Mouse (Mus musculus) kidney, postnatal 0 days (tissue): Measurements from ENCODE around the gene Zfp668. TPM values are rescaled to one million over a fixed set of nuclear protein-coding genes. Genes with fewer than 3 reads are reported as not detected.
A peak's percentile ranks its signal among the peaks of the same experiment; 100 is the strongest.

ENCODE experiments used
- ATAC-seq: fragments of 200-750 bp; cut with Nextera tagmentation; replicated peaks from 2 replicates; pipeline ENCODE4 v1.8.0; 2017; ENCODE audit warnings: low read depth, moderate number of reproducible peaks, moderate TSS enrichment, moderate library complexity; ENCODE audit not compliant: low FRiP score
- DNase-seq: peaks from one replicate; pipeline ENCODE4 v3.0.0-alpha.2; 2016; ENCODE audit warnings: low spot score
- H3K27ac ChIP-seq: fragments of 300-500 bp; sonication (generic); 2 replicates; pipeline ENCODE4 v1.5.1; 2014; ENCODE audit warnings: mild to moderate bottlenecking
- H3K27me3 ChIP-seq: fragments of 300-500 bp; sonication (generic); 2 replicates; pipeline ENCODE4 v1.6.1; 2014; ENCODE audit warnings: low read length, mixed read lengths; ENCODE audit not compliant: insufficient read depth
- H3K36me3 ChIP-seq: fragments of 300-500 bp; sonication (generic); 2 replicates; pipeline ENCODE4 v1.6.1; 2014; ENCODE audit warnings: low read length, mixed read lengths; ENCODE audit not compliant: insufficient read depth
- H3K4me1 ChIP-seq: fragments of 300-500 bp; sonication (generic); replicated peaks from 2 replicates; pipeline ENCODE4 v1.6.1; 2014; ENCODE audit warnings: antibody characterized with exemption, low read length, mixed read lengths; ENCODE audit not compliant: insufficient read depth
- H3K4me2 ChIP-seq: fragments of 300-500 bp; sonication (generic); 2 replicates; pipeline ENCODE4 v1.6.1; 2014; ENCODE audit warnings: mild to moderate bottlenecking, low read length, moderate library complexity, mixed read lengths
- H3K4me3 ChIP-seq: fragments of 300-500 bp; sonication (generic); replicated peaks from 2 replicates; pipeline ENCODE4 v1.5.1; 2014; ENCODE audit warnings: low read depth, low read length
- H3K9ac ChIP-seq: fragments of 300-500 bp; sonication (generic); 2 replicates; pipeline ENCODE4 v1.6.1; 2014; ENCODE audit warnings: low read depth, low read length
- H3K9me3 ChIP-seq: fragments of 300-500 bp; sonication (generic); replicated peaks from 2 replicates; pipeline ENCODE4 v1.6.1; 2016; ENCODE audit warnings: low read length, inconsistent platforms, mixed read lengths
- CTCF ChIP-seq: IDR thresholded peaks from 2 replicates; pipeline ENCODE4 v1.5.1; 2016; ENCODE audit warnings: antibody characterized with exemption, low read depth, mild to moderate bottlenecking, moderate library complexity
- WGBS: fragments of 180-500 bp; shearing (Covaris S2); extraction: QIAGEN DNeasy Blood & Tissue Kit; methylation state at CpG from one replicate; pipeline ENCODE4 v1.1.7; 2014; 5-methylcytosine and 5-hydroxymethylcytosine counted together
- polyA plus RNA-seq: library from polyadenylated mRNA; unstranded; fragments of >200 nt; fragmentation: Nextera tagmentation; extraction: Ambion mirVana; gene quantifications from 2 replicates; pipeline ENCODE4 v1.2.1, GENCODE M21; 2015

The Zfp668 gene
- polyA plus RNA-seq, 1 experiment from 2014 or later, result 12.5 TPM

DNA sequence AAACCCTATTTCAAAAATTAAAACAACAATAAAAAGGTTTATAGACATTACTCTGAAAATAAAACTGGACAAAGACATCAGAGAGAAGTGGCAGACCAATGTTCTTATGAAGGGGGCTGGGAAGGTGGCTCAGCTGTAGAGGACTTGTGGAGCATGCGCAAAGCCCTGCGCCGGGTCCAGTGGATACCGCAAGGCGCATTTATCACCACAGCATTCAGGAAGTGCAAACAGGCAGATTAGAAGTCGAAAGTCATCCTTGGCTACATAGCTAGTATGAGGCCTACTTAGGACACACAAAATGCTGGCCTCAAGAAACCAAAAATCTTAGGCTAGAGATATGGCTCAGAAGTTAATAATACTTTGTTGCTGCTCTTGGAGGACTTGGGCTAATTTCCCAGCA is 18.4 kb downstream of the Zfp668 start:
- no peak for ATAC-seq
- H3K9me3 ChIP-seq, result no peaks in the 10 kb centered on the region
- H3K36me3 ChIP-seq, result no peaks in the 10 kb centered on the region
- WGBS, result 89% methylated on average over 6 of the region's 6 CpGs
- H3K4me3 ChIP-seq, result no peak overlapping the region
- no peaks in the 10 kb centered on the region for H3K4me1 ChIP-seq
- no peaks in the 10 kb centered on the region for H3K27me3 ChIP-seq
- no peak for DNase-seq
- no peak overlapping the region for H3K9ac ChIP-seq
- no peak overlapping the region for H3K4me2 ChIP-seq
- no peak overlapping the region for H3K27ac ChIP-seq
- no peak for TF ChIP-seq CTCF

DNA sequence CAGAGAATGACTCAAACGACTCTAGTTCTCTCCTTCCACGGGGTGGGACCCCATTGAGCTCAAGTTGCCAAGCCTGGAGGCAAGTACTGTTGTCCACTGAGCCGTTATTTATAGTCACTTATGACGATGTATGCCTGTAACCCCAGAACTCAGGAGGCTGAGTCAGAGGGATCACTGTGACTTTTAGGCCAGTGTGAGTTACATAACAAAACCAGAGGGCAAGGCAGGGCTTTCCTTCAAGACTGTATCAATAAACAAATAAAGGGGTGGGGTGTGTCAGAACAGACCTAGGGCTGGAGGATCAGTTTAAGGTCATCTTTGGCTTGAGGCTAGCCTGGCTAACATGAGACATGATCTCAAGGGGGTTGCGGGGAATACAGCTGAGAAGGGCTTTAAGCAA is 25.7 kb downstream of the Zfp668 start:
- 51% methylated on average over 5 of the region's 5 CpGs for WGBS
- H3K4me2 ChIP-seq, result no peak overlapping the region
- no peaks in the 10 kb centered on the region for H3K9me3 ChIP-seq
- H3K4me1 ChIP-seq, result no peaks in the 10 kb centered on the region
- ATAC-seq, result no peak
- H3K9ac ChIP-seq, result no peak overlapping the region
- no peak for DNase-seq
- H3K27ac ChIP-seq, result no peak overlapping the region
- no peak for TF ChIP-seq CTCF
- no peak overlapping the region for H3K4me3 ChIP-seq
- H3K27me3 ChIP-seq, result no peaks in the 10 kb centered on the region
- H3K36me3 ChIP-seq, result peaks cover 10% of the 10 kb centered on the region; the same call in 1 of the 2 replicates

DNA sequence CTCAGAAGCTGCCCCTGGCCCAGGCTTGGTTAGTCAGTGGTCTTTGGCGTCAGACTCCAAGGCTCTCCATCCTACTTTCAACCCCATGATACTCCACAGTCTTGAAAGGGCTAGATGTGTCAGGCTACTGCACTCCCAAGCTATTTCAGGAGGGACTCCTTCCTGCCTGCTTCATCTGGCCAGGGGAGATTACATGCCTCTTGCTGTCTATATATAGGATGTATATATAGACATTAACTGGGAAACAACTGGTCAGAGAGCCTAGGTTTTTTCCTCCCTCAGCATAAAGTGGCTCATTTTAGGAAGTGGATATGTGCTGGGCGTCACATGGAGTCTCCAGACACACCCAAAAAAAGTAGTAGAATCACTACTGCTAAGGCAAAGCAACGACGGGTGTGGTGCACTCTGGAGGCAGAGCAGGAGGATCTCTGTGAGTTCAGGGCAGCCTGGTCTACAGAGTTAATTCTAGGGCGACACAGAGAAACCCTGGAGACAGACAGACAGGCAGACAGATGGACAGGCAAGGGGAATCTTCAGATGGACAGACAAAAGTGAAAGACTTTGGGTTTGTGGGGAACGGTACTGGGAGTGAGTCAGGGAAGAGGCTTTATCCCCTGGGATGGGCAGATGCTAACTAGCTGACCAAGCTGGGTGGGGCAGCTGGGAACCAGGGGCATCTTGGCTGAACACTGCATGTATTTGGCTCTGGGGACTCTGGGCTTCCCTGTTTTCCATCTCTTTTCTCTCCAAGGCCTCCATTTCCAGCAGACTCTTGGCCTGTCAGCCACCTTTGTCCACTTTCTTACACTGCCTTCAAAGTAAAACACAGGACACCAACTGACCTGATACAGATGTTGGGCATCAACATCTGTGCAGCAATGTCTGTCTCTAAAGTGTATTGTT is 26.4 kb downstream of the Zfp668 start:
- TF ChIP-seq CTCF, result no peak
- H3K27me3 ChIP-seq, result no peaks in the 10 kb centered on the region
- H3K36me3 ChIP-seq, result peaks cover 10% of the 10 kb centered on the region; the same call in 1 of the 2 replicates
- H3K9me3 ChIP-seq, result no peaks in the 10 kb centered on the region
- ATAC-seq (no peak), DNase-seq (no peak)
- H3K4me2 ChIP-seq, result no peak overlapping the region
- H3K27ac ChIP-seq, result no peak overlapping the region
- H3K4me1 ChIP-seq, result no peaks in the 10 kb centered on the region
- H3K4me3 ChIP-seq, result no peak overlapping the region
- WGBS, result 76% methylated on average over 6 of the region's 6 CpGs
- no peak overlapping the region for H3K9ac ChIP-seq

DNA sequence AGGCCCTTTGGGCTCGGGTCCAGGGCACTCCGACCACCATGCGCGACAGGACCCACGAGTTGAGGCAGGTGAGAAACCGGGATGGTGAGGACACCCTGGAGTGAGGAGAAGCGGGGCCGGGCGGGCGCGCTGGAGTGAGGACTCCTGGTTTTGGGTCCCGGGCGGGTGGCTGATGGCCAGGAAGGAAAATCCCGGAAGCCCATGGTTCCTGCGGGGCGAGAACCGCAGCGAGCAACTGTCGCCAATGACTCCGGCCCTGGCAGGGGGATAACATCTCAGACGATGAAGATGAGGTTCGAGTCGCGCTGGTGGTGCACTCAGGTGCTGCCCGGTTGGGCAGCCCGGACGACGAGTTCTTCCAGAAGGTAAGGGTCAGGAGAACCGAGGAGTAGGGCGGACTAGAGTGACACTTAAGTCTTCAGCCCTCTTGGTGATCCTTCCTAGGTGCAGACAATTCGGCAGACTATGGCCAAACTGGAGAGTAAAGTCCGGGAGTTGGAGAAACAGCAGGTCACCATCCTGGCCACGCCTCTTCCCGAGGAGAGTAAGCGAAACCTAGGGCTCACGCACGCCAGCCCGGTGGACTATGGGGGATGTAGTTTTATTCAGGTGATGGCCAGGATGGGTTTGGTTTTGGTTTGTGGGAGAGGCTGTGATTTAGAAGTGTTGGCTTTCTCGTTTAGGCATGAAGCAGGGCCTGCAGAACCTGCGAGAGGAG is 34.5 kb downstream of the Zfp668 start:
- ATAC-seq, result peak; percentile 54; the same call in 1 of the 2 replicates
- Histone ChIP-seq H3K9ac (peak overlapping the region; percentile 74), H3K9me3 (no peaks in the 10 kb centered on the region), H3K36me3 (peaks cover 23% of the 10 kb centered on the region; the same call in 1 of the 2 replicates), H3K27me3 (no peaks in the 10 kb centered on the region), H3K4me3 (peak overlapping the region; percentile 82), H3K4me1 (no peaks in the 10 kb centered on the region), H3K27ac (peak overlapping the region; percentile 84), H3K4me2 (peak overlapping the region; percentile 95)
- TF ChIP-seq CTCF, result no peak
- under 1% methylated on average over 40 of the region's 40 CpGs for WGBS
- peak; percentile 91 for DNase-seq

DNA sequence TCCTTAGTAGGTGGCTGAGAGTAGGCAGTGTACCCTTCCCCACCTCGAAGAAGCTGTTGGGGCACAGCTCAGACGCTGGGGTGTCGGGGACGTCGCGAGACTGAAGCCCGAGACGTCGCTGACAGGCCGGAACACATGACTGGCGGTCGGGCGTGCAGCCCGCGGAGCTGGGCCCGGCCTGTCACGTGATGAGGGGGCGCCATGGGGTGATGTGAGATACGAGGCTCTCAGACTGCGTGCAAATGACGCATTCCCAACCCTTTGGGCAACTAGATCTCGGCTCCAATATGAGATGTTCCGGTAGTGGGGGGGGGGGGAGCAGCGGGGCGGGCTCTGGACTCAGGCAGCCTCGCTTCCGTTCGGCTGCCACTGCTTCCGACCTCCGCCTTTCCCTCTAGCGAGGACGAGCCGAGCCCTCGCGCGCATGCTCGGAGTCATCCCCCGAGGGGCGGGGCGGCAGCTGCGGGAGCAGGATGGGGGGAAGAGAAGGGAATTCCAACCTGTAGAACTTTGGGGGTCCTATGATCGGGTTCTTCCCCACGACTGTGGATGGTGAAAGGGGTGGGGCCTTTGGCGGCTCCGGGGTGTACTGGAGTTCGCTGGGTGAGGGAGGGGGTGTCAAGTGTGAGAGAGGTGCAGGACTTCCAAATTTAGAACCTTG is 35.2 kb downstream of the Zfp668 start:
- TF ChIP-seq CTCF, result no peak
- Histone ChIP-seq H3K9me3 (no peaks in the 10 kb centered on the region), H3K27me3 (no peaks in the 10 kb centered on the region), H3K4me3 (peak overlapping the region; percentile 82), H3K36me3 (peaks cover 18% of the 10 kb centered on the region; the same call in 1 of the 2 replicates), H3K4me2 (peak overlapping the region; percentile 95), H3K27ac (peak overlapping the region; percentile 84), H3K9ac (peak overlapping the region; percentile 74), H3K4me1 (no peaks in the 10 kb centered on the region)
- ATAC-seq (peak; percentile 92), DNase-seq (peak; percentile 97)
- under 1% methylated on average over 44 of the region's 46 CpGs for WGBS

DNA sequence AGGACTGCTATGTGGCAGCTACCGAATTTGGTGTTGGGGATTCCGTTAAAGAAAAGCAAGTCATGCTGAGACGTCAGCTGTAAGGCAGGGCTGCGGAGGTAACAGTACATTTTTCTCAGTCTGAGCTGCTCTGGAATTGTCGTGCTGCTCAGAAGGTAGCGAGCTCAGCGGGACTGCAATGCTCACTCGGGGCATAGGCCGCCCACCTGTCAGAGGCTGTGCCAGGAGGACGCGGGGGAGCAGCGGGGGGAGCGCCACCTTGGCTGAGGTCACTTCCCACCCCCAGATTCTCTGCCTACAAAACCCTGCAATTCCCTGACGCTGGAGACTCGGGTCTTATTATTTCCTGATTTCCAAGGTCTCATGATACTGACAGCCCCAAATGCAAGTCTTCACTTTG is 35.7 kb downstream of the Zfp668 start:
- 3% methylated on average over 15 of the region's 15 CpGs for WGBS
- ATAC-seq, result peak; percentile 44
- TF ChIP-seq CTCF, result no peak

More for the DNA sequence above, 35.7 kb downstream of the Zfp668 start:
- H3K27me3 ChIP-seq, result no peaks in the 10 kb centered on the region
- peak overlapping the region; percentile 74 for H3K9ac ChIP-seq
- no peaks in the 10 kb centered on the region for H3K9me3 ChIP-seq
- no peaks in the 10 kb centered on the region for H3K4me1 ChIP-seq
- H3K36me3 ChIP-seq, result 0 out of 2 replicates have a peak, but pooled peaks cover 13% of the 10 kb centered on the region
- DNase-seq, result peak; percentile 37
- peak overlapping the region; percentile 84 for H3K27ac ChIP-seq
- peak overlapping the region; percentile 95 for H3K4me2 ChIP-seq
- peak overlapping the region; percentile 82 for H3K4me3 ChIP-seq
